Mouse (Mus musculus): ENCODE measurements around the gene Oser1. TPM values are rescaled to one million over a fixed set of nuclear protein-coding genes. Genes with fewer than 3 reads are reported as not detected.

The Oser1 gene
- total RNA-seq, 2 experiments from 2014 or later = 17.1 to 17.2 TPM

GRCm38 (mm10) chr2:163437800-163438199 is 13.3 kb upstream of the Oser1 start:
- peak overlapping the region; percentile 85 for H3K4me3 ChIP-seq
- no peak for TF ChIP-seq CTCF (conservative IDR thresholded peaks at IDR 0.05)
- H3K27ac ChIP-seq = peak overlapping the region; percentile 93
- no peak for DNase-seq (ENCODE audit: low spot score in 2 of 2)

GRCm38 (mm10) chr2:163433971-163434370 is 9.5 kb upstream of the Oser1 start:
- H3K27ac ChIP-seq = no peak overlapping the region

DNA sequence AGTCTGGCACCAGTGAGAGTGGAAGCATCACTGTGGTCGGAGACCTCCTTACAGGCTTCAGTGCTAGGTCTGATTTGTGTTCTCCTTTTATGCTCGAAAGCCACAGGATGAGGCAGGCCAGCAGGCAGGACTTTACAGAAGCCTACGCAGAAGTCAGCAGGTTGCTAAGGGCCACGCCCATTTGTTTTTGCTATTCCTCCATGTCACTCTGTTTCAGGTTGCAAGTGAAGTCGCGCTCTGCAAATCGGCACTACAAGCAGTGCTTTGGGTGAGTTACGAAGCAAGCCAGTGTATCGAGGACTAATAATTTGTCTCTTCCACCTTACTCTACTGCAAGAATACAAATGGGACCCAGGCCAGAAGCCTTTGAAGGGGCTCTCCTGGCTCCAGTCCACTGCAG is 6.8 kb upstream of the Oser1 start:
- Histone ChIP-seq H3K4me3 (no peak overlapping the region), H3K27ac (no peak overlapping the region)
- TF ChIP-seq CTCF (conservative IDR thresholded peaks at IDR 0.05) = no peak
- no peak for DNase-seq (ENCODE audit: low spot score in 2 of 2)

More at GRCm38 (mm10) chr2:163433971-163434370, 9.5 kb upstream of the Oser1 start:
- DNase-seq (ENCODE audit: low spot score in 2 of 2) = no peak
- TF ChIP-seq CTCF (conservative IDR thresholded peaks at IDR 0.05) = no peak
- H3K4me3 ChIP-seq = no peak overlapping the region

DNA sequence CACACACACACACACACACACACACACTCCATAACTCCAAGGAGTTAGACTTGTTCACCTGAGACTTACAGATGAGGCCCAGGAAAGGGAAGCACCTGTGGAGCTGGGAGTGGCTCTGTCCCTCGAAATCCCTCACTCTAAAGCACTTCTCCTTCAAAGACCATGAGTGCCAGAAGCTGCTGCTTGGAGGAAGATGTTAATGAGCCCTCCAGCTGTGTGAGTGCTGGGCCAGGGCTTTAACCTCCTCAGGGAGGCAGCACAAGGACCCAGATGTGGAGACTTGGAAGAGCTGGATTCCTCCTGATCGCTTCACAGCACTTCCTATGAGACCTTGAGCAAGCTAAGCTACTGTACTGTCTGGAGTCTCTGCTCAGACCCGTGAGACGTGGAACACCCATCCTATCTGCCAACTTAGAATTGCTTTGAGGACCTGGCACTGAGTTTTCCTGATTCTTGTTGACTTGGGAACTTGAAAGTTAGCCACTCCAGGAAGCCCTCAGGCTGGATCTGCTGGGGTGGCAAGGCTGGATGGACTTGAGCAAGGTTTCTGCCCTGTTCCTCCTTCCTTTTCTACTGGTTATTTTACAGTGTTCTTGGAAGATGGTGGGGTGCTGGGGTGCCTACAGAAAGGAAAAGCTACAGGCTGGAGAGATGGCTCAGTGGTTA is 4.0 kb upstream of the Oser1 start:
- H3K27ac ChIP-seq = no peak overlapping the region
- H3K4me3 ChIP-seq = no peak overlapping the region
- DNase-seq (ENCODE audit: low spot score in 2 of 2) = no peak
- no peak for TF ChIP-seq CTCF (conservative IDR thresholded peaks at IDR 0.05)

- DNase-seq (ENCODE audit: low spot score in 2 of 2) = no peak
- no peak overlapping the region for H3K27ac ChIP-seq
- 0 out of 2 replicates have a peak, but pooled peaks have one; percentile 14 for TF ChIP-seq CTCF (conservative IDR thresholded peaks at IDR 0.05)
These were observed 1.4 kb downstream of the Oser1 start for GRCm38 (mm10) chr2:163422895-163423660.

GRCm38 (mm10) chr2:163420366-163420886 is 4.1 kb downstream of the Oser1 start:
- peak overlapping the region; percentile 92 for H3K4me3 ChIP-seq
- DNase-seq (ENCODE audit: low spot score in 2 of 2) = no peak
- no peak for TF ChIP-seq CTCF (conservative IDR thresholded peaks at IDR 0.05)
- peak overlapping the region; percentile 89 for H3K27ac ChIP-seq

More at GRCm38 (mm10) chr2:163422895-163423660, 1.4 kb downstream of the Oser1 start:
- H3K4me3 ChIP-seq = no peak overlapping the region

DNA sequence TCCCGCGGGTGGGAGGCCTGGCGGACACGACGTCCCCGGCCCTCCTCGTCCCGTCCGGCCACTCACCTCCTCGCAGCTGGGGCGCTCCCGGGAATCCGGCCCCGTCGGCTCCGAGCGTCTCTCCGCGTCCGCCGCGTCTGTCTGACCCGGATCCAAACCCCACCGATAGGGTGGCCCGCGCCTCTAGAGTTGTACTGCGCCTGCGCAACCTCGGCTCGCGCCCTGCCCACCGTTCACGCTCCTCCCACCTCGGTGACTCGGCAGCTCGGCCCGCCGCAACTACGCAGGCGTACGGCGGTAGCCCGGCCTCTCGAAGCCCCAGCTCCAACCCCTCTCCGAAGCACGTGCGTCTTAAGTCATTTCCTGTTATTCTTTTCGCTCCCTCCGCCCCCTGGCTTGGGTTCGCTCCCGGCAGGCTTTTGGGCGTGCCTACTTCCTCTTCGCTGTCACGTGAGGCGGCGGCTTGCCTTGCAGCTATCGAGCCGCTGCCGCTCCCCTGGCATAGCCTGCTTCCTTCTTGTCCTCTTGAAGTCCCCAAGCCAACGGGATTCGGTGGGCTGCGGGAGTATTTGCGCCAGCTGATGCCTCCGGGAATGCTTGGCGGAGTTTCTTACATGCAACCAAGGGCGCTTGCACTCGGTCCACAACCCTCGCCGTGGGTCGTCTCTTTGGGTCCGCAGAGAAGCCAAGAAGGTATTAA is 5.0 kb downstream of the Oser1 start:
- Histone ChIP-seq H3K4me3 (peak overlapping the region; percentile 92), H3K27ac (peak overlapping the region; percentile 89)
- peak; percentile 99 to 100 for DNase-seq (ENCODE audit: low spot score in 2 of 2)

GRCm38 (mm10) chr2:163418841-163419345 is 5.6 kb downstream of the Oser1 start:
- DNase-seq (ENCODE audit: low spot score in 2 of 2) = no peak
- TF ChIP-seq CTCF (conservative IDR thresholded peaks at IDR 0.05) = no peak
- Histone ChIP-seq H3K27ac (peak overlapping the region; percentile 86), H3K4me3 (peak overlapping the region; percentile 92)

More for the DNA sequence above, 5.0 kb downstream of the Oser1 start:
- peak; percentile 77 for TF ChIP-seq CTCF (conservative IDR thresholded peaks at IDR 0.05)

GRCm38 (mm10) chr2:163417830-163418229 is 6.7 kb downstream of the Oser1 start:
- DNase-seq (ENCODE audit: low spot score in 2 of 2) = no peak
- Histone ChIP-seq H3K27ac (no peak overlapping the region), H3K4me3 (peak overlapping the region; percentile 92)
- TF ChIP-seq CTCF (conservative IDR thresholded peaks at IDR 0.05) = no peak

- no peak overlapping the region for H3K27ac ChIP-seq
- TF ChIP-seq CTCF (conservative IDR thresholded peaks at IDR 0.05) = no peak
- no peak for DNase-seq (ENCODE audit: low spot score in 2 of 2)
- no peak overlapping the region for H3K4me3 ChIP-seq
These were observed 7.5 kb downstream of the Oser1 start for GRCm38 (mm10) chr2:163417026-163417425.

DNA sequence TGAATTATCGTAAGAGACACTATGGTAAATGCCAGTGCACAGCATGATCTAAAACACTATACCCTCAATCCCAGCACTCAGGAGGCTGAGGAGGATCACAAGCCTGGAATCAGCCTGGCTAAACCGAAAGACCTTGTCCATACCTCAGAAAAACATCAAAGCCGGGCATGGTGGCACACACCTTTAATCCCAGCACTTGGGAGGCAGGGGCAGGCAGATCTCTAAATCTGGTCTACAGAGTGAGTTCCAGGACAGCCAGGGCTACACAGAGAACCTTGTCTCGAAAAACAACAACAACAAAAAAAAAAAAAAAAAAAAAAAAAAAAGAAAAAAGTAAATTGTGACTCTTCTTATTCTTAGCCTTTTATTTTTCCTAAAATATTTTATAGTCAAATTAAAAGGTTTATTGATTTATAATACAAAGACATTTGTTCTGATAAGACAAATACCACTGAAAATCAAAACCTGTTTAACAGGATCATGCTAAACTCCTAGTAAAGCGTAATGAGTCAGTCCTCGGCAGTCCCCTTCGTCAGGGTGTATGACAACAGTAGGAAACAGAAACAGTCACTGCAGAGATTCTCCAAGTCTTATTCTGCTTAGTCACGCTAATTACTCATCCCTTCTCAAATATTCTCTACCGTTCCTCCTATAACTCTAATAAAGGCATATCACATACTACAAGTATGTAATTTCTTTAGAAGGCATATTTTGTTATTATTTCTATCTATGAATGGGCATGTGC is 11.5 kb downstream of the Oser1 start:
- Histone ChIP-seq H3K4me3 (no peak overlapping the region), H3K27ac (no peak overlapping the region)
- no peak for TF ChIP-seq CTCF (conservative IDR thresholded peaks at IDR 0.05)
- no peak for DNase-seq (ENCODE audit: low spot score in 2 of 2)

DNA sequence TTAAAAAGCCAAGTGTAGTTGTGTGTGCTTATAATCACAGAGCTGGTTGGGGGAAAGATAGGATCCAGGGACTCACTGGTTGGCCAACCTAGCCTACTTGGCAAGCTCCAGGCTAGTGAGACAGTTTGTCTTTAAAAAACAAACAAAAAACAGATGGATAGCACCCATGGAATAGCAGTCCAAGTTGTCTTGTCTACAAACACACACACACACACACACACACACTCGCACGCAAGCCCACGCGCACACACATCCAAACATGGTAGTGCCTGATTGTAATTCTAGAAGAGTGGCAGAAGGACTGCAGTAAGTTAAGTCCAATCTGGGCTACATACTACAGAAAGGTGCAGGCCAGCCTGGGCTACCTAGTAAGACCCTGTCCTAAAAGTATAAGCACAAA is 12.1 kb downstream of the Oser1 start:
- H3K4me3 ChIP-seq = no peak overlapping the region
- TF ChIP-seq CTCF (conservative IDR thresholded peaks at IDR 0.05) = no peak
- peak; percentile 44 to 55 for DNase-seq (ENCODE audit: low spot score in 2 of 2)
- H3K27ac ChIP-seq = peak overlapping the region; percentile 43; the same call in 1 of the 2 replicates
